Mouse (Mus musculus) B cell, adult 2 months (primary cell): ENCODE results near the gene Zc3h18.
A peak's percentile ranks its signal among the peaks of the same experiment; 100 is the strongest.

ENCODE experiments used
- DNase-seq, 2 experiments: peaks; one replicate each; pipeline ENCODE4 v3.0.0; 2022

Gene Zc3h18

DNA sequence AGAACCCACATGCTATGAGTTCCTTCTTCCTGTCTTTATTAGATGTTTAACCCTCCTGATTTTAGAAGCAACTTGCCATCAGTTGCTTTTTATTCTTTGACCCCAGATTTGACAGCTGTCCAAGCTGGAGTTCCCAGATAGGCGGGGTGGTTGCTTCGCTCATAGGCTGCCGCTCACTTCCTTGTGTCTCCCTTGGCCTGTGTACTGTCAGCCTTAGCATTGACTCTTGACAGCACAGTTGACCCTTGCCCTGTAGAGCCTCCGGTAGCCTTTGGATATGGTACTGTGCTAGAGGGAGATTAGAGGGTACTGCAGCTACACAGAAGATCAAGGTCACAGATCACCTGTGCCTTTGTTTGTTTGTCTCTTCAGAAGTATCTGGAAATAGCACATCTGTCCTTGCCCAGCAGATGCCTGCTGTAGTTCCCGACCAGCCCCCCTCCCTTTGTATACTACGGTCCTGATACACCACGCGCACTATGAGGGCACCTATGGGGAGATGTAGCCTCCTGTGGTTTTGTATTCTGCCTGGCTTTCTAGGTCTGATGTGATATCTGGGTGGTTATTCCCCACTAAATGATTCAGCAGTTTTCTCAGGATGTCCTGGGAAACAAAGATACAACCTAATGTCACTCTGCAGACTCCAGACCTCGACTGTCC lies 28.9 kb downstream of the Zc3h18 start:
- no peak for DNase-seq

DNA sequence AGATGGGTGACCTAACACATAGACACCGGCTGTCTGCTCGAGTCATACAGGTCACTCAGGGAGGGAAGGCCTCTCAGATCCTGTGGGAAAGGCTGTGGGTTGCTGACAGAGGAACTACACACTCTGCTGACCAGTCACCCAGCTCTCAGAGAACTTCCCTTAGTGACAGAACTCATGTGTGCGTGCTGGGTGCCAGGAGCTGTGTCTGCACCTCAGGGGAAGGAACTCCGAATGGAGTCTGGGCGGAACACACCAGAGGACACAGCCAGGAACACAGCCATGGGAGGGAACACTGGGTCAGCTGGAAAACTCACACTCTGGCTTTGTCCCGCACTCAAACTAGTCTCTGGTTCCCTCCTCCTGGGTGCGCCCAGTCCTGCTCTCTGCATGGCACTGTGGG lies 31.3 kb downstream of the Zc3h18 start:
- no peak for DNase-seq

DNA sequence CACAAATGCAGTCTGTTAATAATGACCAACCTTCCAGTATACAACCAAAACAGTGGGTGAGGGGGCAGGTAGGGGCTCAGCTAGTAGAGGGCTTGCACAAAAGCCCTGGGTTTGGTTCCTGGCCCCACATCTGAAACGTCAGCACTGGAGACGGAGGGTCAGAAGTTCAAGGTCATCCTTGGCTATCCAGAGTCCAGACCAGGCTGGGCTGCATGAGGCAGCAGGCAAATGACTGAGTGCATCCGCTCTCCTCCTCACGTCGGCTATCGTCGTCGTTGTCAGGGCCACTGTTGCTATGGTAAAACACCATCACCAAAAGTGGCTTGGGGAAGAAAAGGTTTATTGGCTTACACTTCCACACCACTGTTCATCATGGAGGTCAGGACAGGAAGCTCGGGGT lies 37.9 kb downstream of the Zc3h18 start:
- DNase-seq, result no peak

DNA sequence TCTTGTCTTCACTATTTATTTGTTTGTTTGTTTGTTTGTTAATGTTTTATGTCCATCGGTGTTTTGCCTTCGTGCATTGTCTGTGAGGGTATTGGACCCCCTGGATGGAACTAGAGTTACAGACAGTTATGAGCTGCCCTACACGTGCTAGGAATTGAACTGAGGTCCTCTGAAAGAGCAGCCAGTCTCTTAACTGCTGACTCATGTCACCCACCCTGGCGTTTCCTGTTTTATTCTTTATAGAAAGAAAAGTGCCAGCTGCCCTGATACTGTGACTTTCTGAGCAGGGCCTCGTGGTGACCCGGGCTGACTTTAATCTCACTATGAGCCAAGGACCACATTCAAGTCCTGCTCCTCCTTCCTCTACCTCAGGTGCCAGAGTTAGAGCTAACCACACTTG lies 39.1 kb downstream of the Zc3h18 start:
- no peak for DNase-seq

DNA sequence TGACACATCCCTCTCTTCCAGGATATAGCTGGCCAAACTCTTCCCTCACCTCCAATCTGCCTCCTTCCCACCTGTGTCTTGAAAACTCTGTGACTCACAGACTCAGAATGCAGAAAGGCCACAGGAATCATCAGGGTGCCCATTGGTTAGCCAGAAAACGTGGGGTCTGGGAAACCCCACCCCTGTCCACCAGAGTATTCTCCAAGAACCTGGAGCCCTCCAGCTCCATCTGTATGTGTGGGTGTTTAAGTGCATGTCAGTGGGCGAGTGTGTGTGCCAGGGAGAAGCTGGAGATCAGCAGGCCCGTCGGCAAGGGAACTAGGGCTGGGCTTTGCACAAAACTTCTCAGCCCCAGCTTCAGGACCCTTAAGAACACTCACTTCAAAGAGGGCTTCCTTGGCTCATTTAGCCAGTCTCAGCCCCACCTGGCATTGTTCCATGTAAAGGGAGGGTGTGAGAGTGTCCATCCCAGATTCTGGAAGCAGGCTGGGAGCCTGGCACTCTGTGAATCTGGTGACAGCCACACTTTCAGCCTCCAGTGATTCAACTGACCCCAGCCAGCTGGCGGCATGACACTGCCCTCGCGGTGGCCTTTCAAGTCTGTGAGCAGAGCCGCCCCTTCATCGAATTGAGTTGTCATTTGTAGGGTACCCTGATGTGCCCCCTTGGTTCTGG lies 43.6 kb downstream of the Zc3h18 start:
- DNase-seq, result no peak

DNA sequence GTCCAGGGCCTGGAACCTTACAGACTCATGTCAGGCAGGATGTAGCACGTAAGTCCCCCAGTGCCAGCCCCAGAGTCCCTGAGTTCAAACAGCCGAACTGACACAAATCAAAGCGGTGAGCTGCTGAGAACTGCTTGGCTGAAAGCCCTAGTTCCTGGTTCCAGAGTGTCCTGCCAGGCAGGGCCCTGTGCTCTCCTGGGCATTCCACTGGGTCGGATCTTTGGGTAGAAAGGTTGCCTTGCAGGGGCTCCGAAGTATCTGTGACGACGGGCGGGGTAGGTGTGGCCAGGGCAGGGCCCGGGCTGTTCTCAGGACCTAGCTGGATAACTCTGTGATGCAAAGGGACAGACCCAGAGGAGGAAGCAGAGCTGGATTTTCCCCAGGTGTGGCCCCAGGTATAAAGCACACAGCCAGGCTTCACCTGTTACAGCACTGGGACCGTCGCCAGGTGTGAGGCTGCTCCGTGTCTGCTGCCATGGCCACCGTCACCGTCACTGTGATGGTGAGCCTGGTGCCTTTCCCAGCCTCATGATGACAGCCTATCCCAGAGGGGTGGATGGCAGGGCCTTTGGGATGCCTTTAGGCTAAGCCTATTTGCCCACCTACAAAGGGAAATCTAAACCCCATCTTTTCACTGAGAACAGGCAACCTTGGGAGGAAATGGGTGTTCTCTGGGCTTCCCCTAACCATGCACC lies 45.1 kb downstream of the Zc3h18 start, which contains the start of gene Il17c:
Gene Il17c, plus strand, starts transcription at position 645 of the 695 bp plus-strand sequence.
- no peak for DNase-seq

DNA sequence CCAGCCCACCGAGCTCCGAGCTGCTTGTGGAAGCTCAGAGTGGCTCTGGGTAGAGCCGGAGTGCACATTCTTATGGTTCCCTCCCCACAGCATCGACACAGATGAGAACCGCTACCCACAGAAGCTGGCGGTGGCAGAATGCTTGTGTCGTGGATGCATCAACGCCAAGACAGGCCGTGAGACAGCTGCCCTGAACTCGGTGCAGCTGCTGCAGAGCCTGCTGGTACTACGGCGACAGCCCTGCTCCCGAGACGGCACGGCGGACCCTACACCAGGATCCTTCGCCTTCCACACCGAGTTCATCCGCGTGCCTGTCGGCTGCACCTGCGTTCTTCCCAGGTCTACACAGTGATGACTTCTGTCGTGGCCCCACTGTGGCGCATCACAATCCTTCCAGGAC lies 46.8 kb downstream of the Zc3h18 start:
- DNase-seq, result no peak

DNA sequence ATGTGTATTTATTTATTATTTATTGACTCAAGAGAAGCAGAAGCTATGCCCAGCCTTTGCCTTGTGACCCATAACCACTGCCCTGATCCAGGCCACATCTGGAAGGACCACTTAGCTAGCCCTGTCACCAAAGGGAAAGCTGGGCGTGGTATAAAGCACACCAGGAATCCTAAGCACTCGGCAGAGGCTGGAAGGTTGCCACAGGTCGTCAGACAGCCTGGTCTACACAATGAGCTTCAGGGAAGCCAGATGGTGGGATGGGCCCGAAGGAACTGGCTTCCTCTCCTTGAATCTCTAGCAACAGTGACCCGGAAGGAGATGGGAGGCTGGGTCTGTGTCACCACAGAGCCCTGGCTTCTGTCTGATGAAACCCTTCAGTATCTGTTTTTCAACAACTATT lies 47.2 kb downstream of the Zc3h18 start:
- DNase-seq, result no peak

DNA sequence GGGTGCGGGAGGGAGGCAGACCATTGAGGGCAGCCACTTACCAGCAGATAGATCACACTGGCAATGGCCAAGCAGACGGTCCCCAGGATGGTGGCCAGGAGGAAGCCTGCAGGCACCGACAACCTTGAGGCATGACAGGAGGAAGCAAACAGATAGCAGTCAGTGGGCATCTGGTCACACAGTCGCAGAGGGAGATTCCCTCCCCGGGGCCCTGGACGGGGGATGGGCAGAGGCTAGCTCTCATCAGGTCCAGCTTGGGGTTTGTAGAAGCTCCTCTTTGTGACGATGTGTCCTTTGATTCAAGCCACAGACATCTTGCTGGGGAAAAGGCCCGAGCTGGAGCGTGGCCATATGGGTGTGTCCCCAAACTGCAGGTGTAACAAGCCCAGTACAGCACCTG lies 49.7 kb downstream of the Zc3h18 start:
- no peak for DNase-seq

DNA sequence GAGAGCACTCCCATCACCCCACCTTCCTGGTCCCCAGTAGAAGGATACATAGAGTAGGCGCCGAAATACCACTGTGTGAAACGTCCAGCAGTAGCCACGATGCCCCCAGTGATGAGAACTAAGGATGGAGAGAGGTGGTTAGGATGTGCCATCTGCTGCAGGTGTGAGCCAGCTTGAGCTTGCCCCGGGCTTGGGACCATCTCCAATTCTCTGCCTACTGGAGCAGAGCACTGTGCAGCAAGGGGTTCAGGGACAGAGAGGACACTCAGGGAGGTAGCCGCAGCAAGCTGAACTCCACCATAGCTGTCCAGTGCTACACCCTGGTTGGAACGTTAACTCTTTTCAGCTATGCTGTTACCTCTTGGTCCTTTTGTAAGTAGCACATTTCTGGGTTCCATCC lies 51.2 kb downstream of the Zc3h18 start:
- DNase-seq, result no peak

DNA sequence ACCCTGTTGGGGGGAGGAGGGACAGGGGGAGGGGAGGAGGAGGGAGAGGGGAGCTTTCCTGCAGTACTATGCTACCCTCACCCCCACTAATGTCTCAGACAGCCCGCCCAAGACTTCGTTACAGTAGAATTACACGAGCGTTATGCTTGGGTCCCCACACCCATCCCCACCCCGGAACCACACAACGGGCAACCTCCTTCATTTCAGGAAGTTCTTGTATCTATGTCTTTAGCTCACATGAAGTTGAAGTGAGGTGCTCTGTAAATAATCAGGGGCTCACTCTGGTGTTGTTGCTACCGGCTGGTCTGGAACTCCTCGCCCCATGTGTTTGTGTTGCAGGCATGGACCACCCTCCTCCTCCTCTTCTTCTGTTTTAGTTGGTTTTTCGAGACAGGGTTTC lies 51.8 kb downstream of the Zc3h18 start:
- DNase-seq, result peak; percentile 63 to 72

DNA sequence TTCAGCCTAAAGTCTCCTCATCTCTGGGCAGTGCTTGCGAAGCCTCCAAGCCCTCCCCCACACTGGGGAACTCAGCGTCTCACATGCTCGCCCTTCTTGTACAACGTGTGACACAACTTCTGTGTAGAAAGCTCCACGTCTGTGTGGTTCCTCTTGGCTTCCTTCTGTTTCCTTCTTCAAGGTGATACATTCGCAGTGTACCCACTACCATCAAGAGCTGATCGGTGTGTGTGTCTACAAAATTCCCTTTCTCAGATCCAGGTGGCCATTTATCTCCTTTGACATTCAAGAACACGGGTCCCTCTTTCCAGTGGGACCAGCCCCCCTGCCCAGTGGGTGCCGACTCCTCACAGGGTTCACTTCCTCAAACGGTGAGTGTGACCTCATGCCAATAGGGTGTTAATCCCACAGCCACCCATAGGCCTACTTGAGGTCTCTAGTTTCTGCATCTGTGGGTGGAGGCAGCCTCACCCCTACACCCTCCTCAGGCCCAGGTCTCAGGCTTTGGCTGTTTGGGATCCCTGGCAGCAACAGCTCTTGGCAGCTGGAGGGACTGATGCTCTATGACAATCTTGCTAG lies 53.7 kb downstream of the Zc3h18 start:
- DNase-seq, result peak; percentile 84 to 86

DNA sequence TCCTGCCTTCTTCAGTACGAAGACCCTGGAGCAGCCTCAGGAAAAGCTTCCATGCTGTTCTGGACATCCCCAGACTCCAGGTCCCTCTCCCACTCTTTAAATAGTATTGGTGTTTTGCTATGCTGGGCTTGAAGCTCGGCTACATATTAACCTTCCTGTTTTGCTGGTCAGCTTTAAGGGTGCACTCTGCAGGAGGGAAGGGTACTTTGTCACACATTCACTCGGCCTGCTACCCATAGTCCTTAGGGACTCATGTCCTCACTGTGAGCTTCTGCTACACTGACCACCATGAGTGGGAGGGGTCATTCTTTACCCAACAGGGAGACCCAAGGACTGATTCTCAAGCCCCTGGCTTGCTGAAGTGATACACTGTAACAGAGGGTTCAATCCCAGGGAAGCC lies 54.2 kb downstream of the Zc3h18 start:
- no peak for DNase-seq

DNA sequence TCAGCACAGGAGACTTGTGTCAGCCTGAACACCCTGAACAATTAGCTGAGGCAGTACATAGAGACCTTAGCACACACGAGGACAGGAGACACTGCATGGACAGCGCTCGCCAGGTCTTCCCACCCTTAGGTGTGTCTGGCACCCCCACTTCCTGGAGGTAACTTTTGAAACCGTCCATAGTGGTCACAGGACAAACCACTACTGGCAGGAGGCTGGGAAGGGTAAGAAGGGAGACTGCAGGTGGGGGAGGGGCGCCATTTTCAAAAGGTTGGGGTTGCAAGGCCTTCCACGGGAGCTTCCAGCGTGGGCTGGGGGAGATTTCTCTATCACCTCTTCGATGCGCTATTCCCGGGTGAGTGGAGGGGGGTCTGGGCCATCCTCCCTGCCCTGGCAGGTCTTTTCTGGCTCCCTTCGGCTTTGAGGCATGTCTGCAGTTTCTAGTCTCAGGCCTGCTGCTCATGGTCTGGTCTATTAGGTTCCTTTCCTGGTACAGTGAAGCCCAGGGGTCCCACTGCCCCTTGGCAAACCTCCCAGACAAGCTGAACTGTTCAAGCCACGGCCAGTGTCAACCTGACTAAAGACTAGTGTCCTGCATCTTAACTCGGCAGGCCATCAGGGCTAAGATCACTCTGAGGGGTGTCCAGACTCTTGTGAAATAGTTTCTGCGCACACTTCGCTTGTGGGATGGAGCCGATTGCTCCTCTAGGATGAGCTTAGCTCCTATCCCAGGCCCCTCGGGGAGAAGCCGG lies 55.5 kb downstream of the Zc3h18 start:
- peak; percentile 58 for DNase-seq

DNA sequence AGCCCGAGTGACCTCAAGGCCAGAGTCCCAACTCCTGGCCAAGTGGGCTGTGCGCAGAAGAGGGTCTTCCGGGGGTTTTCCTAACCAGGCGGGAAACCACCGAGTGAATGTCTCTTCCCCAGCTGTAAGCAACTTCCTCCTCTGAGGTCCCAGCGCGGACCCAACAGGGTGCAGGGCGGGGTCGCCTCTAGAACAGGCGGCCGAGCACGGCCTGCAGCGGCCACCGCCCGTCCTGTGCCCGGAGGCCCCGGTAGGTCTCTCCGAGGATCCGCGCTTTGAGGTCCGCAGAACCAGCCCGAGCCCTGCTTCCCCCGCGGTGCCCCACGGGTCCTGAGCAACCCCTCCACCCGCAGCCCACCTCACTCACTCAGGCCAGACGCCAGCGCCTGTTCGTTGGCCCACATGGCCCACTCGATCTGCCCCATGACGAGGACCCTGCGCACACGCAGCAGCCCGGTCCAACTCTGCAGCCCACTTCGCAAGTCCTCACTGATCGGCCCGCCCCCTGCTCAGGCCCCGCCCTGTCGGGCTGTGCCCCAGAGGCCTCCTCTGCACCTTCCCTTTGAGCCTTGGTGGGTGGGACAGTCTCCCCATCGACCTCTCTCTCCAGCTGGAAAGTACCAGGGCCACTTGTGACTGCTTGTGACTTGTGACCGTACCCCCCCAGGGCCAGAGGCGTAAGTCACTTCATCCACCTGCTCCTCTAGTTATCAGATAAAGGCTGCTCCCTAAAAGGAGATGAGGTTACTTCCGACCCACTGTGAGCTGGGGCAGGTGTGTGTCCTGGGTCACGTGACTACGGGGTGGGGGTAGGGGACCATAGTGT lies 56.2 kb downstream of the Zc3h18 start, which contains the start of gene Cyba:
Gene Cyba, minus strand, starts transcription at position 488 of the 826 bp plus-strand sequence.
- DNase-seq, result peak; percentile 93 to 94

DNA sequence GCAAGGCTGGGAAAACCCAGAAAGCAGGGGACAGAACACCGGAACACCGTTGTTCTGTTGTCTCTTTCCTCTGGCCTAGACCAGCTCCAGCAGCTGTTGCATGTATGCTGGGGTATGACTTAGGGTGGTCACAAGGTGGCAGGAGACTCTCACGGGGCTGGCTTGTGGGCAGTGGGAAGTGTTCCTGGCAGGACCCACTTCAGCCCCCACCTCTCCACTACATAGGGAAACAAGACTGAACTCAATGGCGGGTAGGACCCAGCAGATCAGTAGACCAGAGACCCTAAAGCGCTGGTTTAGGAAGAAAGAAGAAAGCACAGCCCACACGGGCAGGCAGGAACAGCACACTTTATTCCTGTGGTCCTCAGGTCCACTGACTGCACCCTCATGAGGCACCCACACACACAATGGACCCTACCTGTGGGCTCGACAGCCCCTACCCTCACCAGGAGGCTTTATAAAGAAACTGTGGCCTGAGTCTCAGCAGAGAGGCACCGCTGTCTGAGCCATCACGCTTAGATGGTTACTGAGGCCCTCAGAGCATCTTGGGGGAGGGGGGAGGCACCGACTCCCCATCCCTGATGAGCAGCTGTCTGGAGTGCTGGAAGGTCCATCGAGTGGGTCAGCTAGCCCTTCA lies 57.0 kb downstream of the Zc3h18 start:
- DNase-seq, result no peak

DNA sequence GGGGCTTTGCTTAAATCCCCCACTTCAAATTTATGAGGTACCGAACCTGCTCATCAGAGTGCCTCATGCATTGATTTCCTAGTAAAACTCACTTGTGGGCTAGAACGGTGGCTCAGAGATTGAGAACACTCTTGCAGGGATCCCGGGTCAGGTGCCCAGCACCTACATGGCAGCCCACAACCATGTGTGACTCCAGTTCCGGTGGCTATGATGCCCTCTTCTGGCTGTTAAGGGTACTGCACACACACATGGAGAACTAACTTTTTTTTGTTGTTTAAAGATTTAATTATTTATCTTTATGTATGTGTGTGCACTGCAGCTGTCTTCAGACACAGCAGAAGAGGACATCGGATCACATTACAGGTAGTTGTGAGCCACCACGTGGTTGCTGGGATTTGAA lies 59.0 kb downstream of the Zc3h18 start:
- peak; percentile 63 to 66 for DNase-seq

DNA sequence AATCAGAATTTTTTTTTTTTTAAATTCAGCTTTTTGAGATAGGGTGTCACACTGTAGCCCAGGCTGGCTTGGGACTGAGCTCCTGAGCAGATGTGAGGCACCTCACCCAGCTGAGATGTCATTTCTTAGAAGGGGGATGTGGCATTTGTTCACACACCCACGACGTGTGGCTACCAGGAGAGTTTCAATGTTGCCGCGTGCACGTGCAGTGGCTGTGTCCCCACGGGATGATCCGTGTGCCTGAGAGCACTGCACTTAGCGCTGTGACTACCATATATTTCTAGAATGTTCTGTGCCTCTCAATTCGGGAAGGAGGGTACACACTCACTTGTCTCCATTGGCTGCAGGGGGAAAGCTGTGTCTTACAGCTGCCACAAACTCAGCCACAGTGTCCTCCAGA lies 59.7 kb downstream of the Zc3h18 start:
- no peak for DNase-seq

DNA sequence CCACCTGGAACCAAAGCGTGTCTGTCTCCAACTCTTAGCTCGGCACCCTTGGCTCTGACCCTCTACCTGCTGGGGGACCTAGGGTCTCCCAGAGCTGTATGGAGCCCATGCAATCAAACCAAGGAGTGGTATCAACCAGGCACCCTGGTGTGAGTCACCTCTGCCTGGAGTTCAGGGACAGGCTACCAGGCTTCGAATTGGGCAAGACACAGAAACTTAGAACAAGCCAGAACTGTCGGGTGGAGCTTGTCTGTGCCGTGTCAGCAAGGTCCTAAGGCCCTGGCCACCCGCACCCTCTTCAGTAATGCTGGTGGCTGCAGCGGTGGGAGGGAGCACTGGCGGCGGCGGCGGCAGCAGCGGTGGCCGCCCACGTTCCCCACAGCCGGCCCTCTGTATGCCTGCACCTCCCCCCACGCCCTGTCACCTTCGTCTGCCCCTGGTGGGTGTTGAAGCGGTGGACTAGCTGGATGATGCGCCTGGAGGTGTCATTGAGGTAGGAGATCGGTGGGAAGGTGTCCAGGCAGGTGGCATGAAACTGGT lies 60.2 kb downstream of the Zc3h18 start:
- DNase-seq, result no peak

DNA sequence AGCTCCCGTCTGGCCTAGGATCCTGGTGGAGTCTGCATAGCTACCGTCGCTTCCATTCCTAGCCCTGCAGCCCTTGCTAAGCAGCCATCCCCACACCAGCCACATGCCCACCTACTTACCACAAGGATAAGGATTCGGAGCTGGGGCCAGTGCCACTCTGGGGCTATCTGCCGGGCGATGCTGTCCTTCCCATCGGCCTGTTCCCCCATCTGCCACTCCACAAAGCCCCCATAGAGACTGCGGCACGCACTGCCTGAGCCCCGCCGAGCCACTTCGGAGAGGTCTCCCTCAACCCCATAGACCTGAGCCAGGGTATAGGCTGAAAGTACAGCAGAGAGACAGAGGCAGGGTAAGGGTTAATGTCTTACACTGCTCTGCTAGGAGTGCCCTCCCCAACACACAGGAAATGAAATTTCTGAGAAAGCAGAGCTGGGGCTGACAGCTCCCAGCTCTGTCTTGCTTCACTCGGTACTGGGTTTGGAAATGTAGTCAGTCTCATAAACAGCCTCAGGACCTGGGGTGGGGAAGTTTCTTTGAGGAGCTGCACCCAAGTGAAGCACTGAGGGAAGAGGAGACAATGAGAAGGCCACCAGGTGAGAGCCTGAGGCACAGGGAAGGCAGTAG lies 61.4 kb downstream of the Zc3h18 start:
- DNase-seq, result no peak

DNA sequence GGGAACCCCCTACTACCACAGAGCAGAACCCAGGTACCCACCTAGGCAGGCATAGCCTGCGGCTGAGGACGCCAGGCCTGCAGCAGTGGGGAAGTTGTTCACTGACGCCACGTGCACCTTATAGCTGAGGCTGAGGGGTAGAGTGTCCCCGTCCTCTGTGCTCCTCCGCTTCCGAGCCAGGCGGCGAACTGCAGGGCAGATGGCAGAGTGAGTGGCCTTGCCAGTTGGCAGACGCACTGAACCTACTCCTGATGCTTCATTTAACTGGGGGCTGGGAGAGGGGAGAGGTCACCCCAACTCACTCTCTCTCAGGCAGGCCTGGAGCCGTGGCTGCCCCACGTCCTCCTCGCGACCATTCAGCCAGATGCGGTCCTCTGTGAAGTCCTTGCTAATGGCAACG lies 62.9 kb downstream of the Zc3h18 start:
- DNase-seq, result no peak
